Mouse (Mus musculus) kidney, adult 2 months (tissue): Measurements from ENCODE around the gene Usp45.

ENCODE experiments used
- CTCF ChIP-seq: fragments of 200-500 bp; conservative IDR thresholded peaks from 2 replicates; pipeline ENCODE4 v1.5.1; 2011; ENCODE audit warnings: low read depth, mild to moderate bottlenecking, control low read depth, low read length, moderate library complexity, mixed read lengths; ENCODE audit not compliant: insufficient read depth, insufficient read length
- POLR2A ChIP-seq: fragments of 200-500 bp; IDR thresholded peaks from one replicate; pipeline ENCODE4 v1.6.1; 2011; ENCODE audit warnings: low read depth, low read length, control low read depth

- TF ChIP-seq POLR2A, result no peak
- TF ChIP-seq CTCF, result no peak
Measured at GRCm38 (mm10) chr4:21766171-21766862, 639 bp upstream of the Usp45 start.
